Mouse (Mus musculus) heart, embryonic 13.5 days (tissue): ENCODE measurements at regions not wholly inside any gene's neighbourhood (a gene's known extent, or its start where the extent isn't known, plus 50 kb on each side); places are given as distances from the start of the nearest gene placed in this dataset.

Source experiments
- ATAC-seq: fragments of 200-750 bp; cut with Nextera tagmentation; 2 replicates; pipeline ENCODE4 v1.8.0; 2017; ENCODE audit warnings: moderate TSS enrichment; ENCODE audit not compliant: insufficient number of reproducible peaks, low FRiP score, low TSS enrichment; ENCODE audit errors: extremely low read depth
- H3K27ac ChIP-seq: fragments of 300-500 bp; sonication (generic); replicated peaks from 2 replicates; pipeline ENCODE4 v1.5.1; 2015; ENCODE audit warnings: moderate library complexity, mild to moderate bottlenecking, inconsistent platforms
- H3K27me3 ChIP-seq: fragments of 300-500 bp; sonication (generic); replicated peaks from 2 replicates; pipeline ENCODE4 v1.6.1; 2015; ENCODE audit warnings: mild to moderate bottlenecking, inconsistent platforms
- H3K36me3 ChIP-seq: fragments of 300-500 bp; sonication (generic); 2 replicates; pipeline ENCODE4 v1.6.1; 2015; ENCODE audit warnings: mild to moderate bottlenecking, inconsistent platforms
- H3K4me1 ChIP-seq: fragments of 300-500 bp; sonication (generic); 2 replicates; pipeline ENCODE4 v1.6.1; 2015; ENCODE audit warnings: inconsistent platforms
- H3K4me2 ChIP-seq: fragments of 300-500 bp; sonication (generic); 2 replicates; pipeline ENCODE4 v1.6.1; 2015; ENCODE audit warnings: inconsistent platforms, mild to moderate bottlenecking, moderate library complexity
- H3K4me3 ChIP-seq: fragments of 300-500 bp; sonication (generic); 2 replicates; pipeline ENCODE4 v1.5.1; 2015; ENCODE audit warnings: moderate library complexity, mild to moderate bottlenecking, inconsistent platforms
- H3K9ac ChIP-seq: fragments of 300-500 bp; sonication (generic); 2 replicates; pipeline ENCODE4 v1.6.1; 2015; ENCODE audit warnings: inconsistent platforms, mild to moderate bottlenecking, moderate library complexity
- H3K9me3 ChIP-seq: fragments of 300-500 bp; sonication (generic); 2 replicates; pipeline ENCODE4 v1.6.1; 2016; ENCODE audit warnings: inconsistent platforms
- WGBS: fragments of 180-500 bp; shearing (Covaris S2); methylation state at CpG from one replicate; pipeline ENCODE4 v1.1.7; 2015; ENCODE audit warnings: mixed read lengths; 5-methylcytosine and 5-hydroxymethylcytosine counted together

- Histone ChIP-seq H3K4me3 (no peak overlapping the region), H3K4me2 (no peak overlapping the region), H3K4me1 (peaks cover 9% of the 10 kb centered on the region), H3K9ac (no peak overlapping the region), H3K36me3 (no peaks in the 10 kb centered on the region), H3K27me3 (no peaks in the 10 kb centered on the region), H3K9me3 (no peaks in the 10 kb centered on the region), H3K27ac (no peak overlapping the region)
- no peak for ATAC-seq
- 42% methylated on average over 8 of the region's 8 CpGs for whole genome bisulfite sequencing
These were observed 127.1 kb upstream of the Col8a1 start for GRCm38 (mm10) chr16:57881575-57882094.

- Histone ChIP-seq H3K9me3 (no peaks in the 10 kb centered on the region), H3K4me3 (no peak overlapping the region), H3K27me3 (no peaks in the 10 kb centered on the region), H3K9ac (no peak overlapping the region), H3K36me3 (no peaks in the 10 kb centered on the region), H3K4me1 (no peaks in the 10 kb centered on the region), H3K4me2 (no peak overlapping the region), H3K27ac (no peak overlapping the region)
- WGBS: 76% methylated on average over 2 of the region's 2 CpGs
- no peak for ATAC-seq
These were observed 133.6 kb upstream of the Col8a1 start for GRCm38 (mm10) chr16:57888138-57888537.

- Histone ChIP-seq H3K9me3 (no peaks in the 10 kb centered on the region), H3K4me3 (no peak overlapping the region), H3K27ac (no peak overlapping the region), H3K4me1 (no peaks in the 10 kb centered on the region), H3K4me2 (no peak overlapping the region), H3K27me3 (no peaks in the 10 kb centered on the region), H3K9ac (no peak overlapping the region), H3K36me3 (no peaks in the 10 kb centered on the region)
- WGBS: 63% methylated on average over 2 of the region's 2 CpGs
- ATAC-seq: no peak
These were observed 134.0 kb upstream of the Col8a1 start for GRCm38 (mm10) chr16:57888553-57888952.

GRCm38 (mm10) chr16:57890135-57890534 is 135.6 kb upstream of the Col8a1 start:
- Histone ChIP-seq H3K27me3 (no peaks in the 10 kb centered on the region), H3K27ac (no peak overlapping the region), H3K4me1 (no peaks in the 10 kb centered on the region), H3K4me2 (no peak overlapping the region), H3K36me3 (no peaks in the 10 kb centered on the region), H3K4me3 (no peak overlapping the region), H3K9me3 (no peaks in the 10 kb centered on the region), H3K9ac (no peak overlapping the region)
- no peak for ATAC-seq
- 78% methylated on average over 5 of the region's 5 CpGs for WGBS

- Histone ChIP-seq H3K9me3 (no peaks in the 10 kb centered on the region), H3K36me3 (no peaks in the 10 kb centered on the region), H3K27me3 (no peaks in the 10 kb centered on the region), H3K4me2 (no peak overlapping the region), H3K27ac (no peak overlapping the region), H3K4me3 (no peak overlapping the region), H3K4me1 (no peaks in the 10 kb centered on the region), H3K9ac (no peak overlapping the region)
- ATAC-seq: no peak
- WGBS: 69% methylated on average over 2 of the region's 2 CpGs
These were observed 138.6 kb upstream of the Col8a1 start for GRCm38 (mm10) chr16:57893111-57893510.

- H3K27me3 ChIP-seq: no peaks in the 10 kb centered on the region
- no peak overlapping the region for H3K9ac ChIP-seq
- H3K4me1 ChIP-seq: no peaks in the 10 kb centered on the region
- no peak overlapping the region for H3K27ac ChIP-seq
- no peaks in the 10 kb centered on the region for H3K9me3 ChIP-seq
- H3K4me3 ChIP-seq: no peak overlapping the region
- no peak for ATAC-seq
- H3K36me3 ChIP-seq: no peaks in the 10 kb centered on the region
- WGBS: 64% methylated on average over 5 of the region's 5 CpGs
- H3K4me2 ChIP-seq: no peak overlapping the region
These were observed 139.3 kb upstream of the Col8a1 start for GRCm38 (mm10) chr16:57893698-57894352.

GRCm38 (mm10) chr16:57901006-57901405 is 146.5 kb upstream of the Col8a1 start:
- no peak for ATAC-seq
- no peaks in the 10 kb centered on the region for H3K36me3 ChIP-seq
- no peak overlapping the region for H3K27ac ChIP-seq
- no peak overlapping the region for H3K4me2 ChIP-seq
- H3K9me3 ChIP-seq: no peaks in the 10 kb centered on the region
- H3K4me1 ChIP-seq: peaks cover 6% of the 10 kb centered on the region; the same call in 1 of the 2 replicates
- H3K27me3 ChIP-seq: no peaks in the 10 kb centered on the region
- H3K4me3 ChIP-seq: no peak overlapping the region
- 45% methylated on average over 4 of the region's 4 CpGs for WGBS
- no peak overlapping the region for H3K9ac ChIP-seq

DNA sequence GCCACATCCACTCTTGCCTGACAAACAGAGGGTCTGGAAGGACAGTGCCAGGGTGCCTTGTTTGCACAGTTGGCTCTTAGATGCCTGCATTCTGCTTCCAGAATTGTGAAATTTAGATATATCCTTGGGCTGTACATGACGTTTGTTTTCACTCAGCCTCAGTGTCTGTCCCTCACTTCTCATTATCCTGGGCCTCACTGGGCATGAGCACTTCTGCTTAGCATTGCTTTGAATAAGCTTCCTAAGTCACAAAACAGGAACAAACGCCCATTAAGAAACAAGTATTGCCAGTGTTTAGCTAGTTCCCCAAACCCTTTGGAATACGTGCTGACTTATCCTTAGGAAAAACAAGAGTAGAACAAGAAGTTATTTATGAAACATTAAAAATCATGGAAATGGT is 148.0 kb upstream of the Col8a1 start:
- Histone ChIP-seq H3K27ac (no peak overlapping the region), H3K27me3 (no peaks in the 10 kb centered on the region), H3K9me3 (no peaks in the 10 kb centered on the region), H3K4me3 (no peak overlapping the region), H3K4me2 (no peak overlapping the region), H3K36me3 (no peaks in the 10 kb centered on the region), H3K9ac (no peak overlapping the region), H3K4me1 (peaks cover 6% of the 10 kb centered on the region; the same call in 1 of the 2 replicates)
- 66% methylated on average over 3 of the region's 3 CpGs for WGBS
- no peak for ATAC-seq

GRCm38 (mm10) chr16:57912001-57912400 is 157.5 kb upstream of the Col8a1 start:
- WGBS: 57% methylated on average over 2 of the region's 2 CpGs
- no peak overlapping the region for H3K4me3 ChIP-seq
- no peaks in the 10 kb centered on the region for H3K9me3 ChIP-seq
- no peaks in the 10 kb centered on the region for H3K4me1 ChIP-seq
- no peaks in the 10 kb centered on the region for H3K36me3 ChIP-seq
- H3K9ac ChIP-seq: no peak overlapping the region
- H3K4me2 ChIP-seq: no peak overlapping the region
- no peak overlapping the region for H3K27ac ChIP-seq
- H3K27me3 ChIP-seq: no peaks in the 10 kb centered on the region
- ATAC-seq: no peak

DNA sequence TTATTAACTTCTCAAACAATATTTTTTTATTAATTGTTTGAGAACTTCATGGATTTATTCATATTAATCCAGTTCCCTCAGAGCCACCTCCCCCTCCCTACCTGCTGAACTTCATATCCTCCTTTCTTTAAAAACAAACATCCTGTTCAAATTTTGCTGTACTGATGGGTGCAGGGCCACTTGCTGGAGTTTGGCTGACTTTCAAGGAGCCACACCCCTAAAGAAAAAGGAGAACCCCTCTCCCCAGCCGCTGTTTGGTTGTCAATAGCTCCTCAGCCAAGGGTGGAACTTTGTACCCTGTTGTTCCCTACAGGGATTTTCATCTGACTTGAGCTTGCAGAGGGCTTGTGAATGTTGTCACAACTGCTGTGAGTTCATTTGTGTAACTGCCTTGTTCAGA is 160.0 kb upstream of the Col8a1 start:
- Histone ChIP-seq H3K27ac (no peak overlapping the region), H3K36me3 (no peaks in the 10 kb centered on the region), H3K27me3 (no peaks in the 10 kb centered on the region), H3K4me1 (no peaks in the 10 kb centered on the region), H3K4me3 (no peak overlapping the region), H3K4me2 (no peak overlapping the region), H3K9ac (no peak overlapping the region), H3K9me3 (no peaks in the 10 kb centered on the region)
- no peak for ATAC-seq
- 63% methylated on average over 1 of the region's 1 CpGs for WGBS

GRCm38 (mm10) chr16:57915451-57915850 is 160.9 kb upstream of the Col8a1 start:
- no peak overlapping the region for H3K4me2 ChIP-seq
- H3K4me3 ChIP-seq: no peak overlapping the region
- WGBS: 71% methylated on average over 2 of the region's 2 CpGs
- no peak overlapping the region for H3K9ac ChIP-seq
- no peak overlapping the region for H3K27ac ChIP-seq
- ATAC-seq: no peak
- H3K36me3 ChIP-seq: no peaks in the 10 kb centered on the region
- no peaks in the 10 kb centered on the region for H3K4me1 ChIP-seq
- no peaks in the 10 kb centered on the region for H3K27me3 ChIP-seq
- H3K9me3 ChIP-seq: no peaks in the 10 kb centered on the region

- no peak overlapping the region for H3K4me3 ChIP-seq
- WGBS: 58% methylated on average over 7 of the region's 7 CpGs
- H3K36me3 ChIP-seq: no peaks in the 10 kb centered on the region
- H3K4me2 ChIP-seq: no peak overlapping the region
- H3K27ac ChIP-seq: no peak overlapping the region
- H3K27me3 ChIP-seq: no peaks in the 10 kb centered on the region
- peaks cover 6% of the 10 kb centered on the region; the same call in 1 of the 2 replicates for H3K4me1 ChIP-seq
- no peak overlapping the region for H3K9ac ChIP-seq
- no peaks in the 10 kb centered on the region for H3K9me3 ChIP-seq
- no peak for ATAC-seq
These were observed 169.1 kb upstream of the Col8a1 start for GRCm38 (mm10) chr16:57923447-57924129.
